Mouse (Mus musculus): Measurements from ENCODE around the gene Agbl5.

The Agbl5 gene

GRCm38 (mm10) chr5:30919831-30920614 lies 31.5 kb downstream of the Agbl5 start:
- no peak for DNase-seq (ENCODE audit: low read depth, low spot score)

- no peak for DNase-seq (ENCODE audit: low read depth, low spot score)
Observed at GRCm38 (mm10) chr5:30920621-30921020, 32.1 kb downstream of the Agbl5 start.

GRCm38 (mm10) chr5:30921256-30922033 lies 33.0 kb downstream of the Agbl5 start, which contains the start of gene Khk:
Gene Khk (plus strand): TSS chr5:30921431.
- peak; percentile 86 for DNase-seq (ENCODE audit: low read depth, low spot score)

GRCm38 (mm10) chr5:30922581-30923041 lies 34.1 kb downstream of the Agbl5 start:
- DNase-seq (ENCODE audit: low read depth, low spot score), result no peak

DNA sequence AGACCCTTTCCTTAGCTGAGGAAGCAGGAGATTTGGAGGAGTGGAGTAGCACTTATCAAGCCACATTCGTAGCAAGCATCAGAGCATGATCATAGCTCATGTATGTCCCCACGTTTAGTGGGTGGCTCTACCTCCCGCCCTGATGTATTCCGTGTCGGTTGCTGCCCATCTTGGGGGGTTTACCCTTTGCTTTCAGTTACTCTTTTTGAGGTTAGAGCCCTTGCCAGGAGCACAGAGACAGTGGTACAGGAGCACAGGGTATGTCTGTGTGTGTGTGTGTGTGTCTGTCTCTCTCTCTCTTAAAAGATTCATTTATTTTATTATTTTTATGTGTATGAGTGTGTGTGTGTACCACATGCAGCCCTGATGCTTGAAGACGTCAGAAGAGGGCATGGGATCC lies 34.6 kb downstream of the Agbl5 start:
- DNase-seq (ENCODE audit: low read depth, low spot score), result no peak

DNA sequence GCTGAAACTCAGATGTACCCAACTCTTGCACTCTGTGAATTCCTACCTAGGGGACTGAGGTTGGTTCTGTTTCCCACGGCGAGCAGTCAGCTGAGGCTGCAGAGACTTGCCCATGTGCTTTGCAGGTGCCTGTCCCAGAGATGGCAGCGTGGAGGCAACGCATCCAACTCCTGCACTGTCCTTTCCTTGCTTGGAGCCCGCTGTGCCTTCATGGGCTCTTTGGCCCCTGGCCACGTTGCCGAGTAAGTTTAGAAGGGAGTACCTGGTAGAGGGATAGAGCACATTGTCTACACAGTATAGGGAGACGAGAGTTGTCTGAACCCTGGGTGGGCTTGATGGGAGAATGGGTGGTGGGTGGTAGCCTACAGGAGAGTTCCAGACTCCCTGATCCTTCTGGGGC lies 36.1 kb downstream of the Agbl5 start:
- DNase-seq (ENCODE audit: low read depth, low spot score), result no peak

GRCm38 (mm10) chr5:30925217-30925616 lies 36.7 kb downstream of the Agbl5 start:
- no peak for DNase-seq (ENCODE audit: low read depth, low spot score)

DNA sequence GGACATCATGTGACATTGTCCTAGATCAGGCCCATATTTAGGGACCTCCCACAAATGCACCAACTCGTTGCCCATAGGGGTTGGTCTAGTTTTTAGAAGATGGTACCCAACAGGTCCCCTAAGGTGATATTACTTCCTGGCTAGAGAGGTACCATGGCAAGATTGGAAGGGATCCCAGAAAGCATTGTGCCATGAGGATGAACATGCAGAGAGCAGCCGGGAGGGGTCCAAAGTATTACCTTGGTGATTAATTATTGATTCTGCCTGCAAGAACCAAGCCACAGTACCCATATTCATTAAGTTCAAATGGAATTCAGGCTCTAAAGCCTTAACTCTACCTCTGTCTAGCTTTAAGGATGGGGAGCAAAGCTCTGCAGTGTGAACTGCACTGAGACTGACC lies 37.6 kb downstream of the Agbl5 start:
- no peak for DNase-seq (ENCODE audit: low read depth, low spot score)

DNA sequence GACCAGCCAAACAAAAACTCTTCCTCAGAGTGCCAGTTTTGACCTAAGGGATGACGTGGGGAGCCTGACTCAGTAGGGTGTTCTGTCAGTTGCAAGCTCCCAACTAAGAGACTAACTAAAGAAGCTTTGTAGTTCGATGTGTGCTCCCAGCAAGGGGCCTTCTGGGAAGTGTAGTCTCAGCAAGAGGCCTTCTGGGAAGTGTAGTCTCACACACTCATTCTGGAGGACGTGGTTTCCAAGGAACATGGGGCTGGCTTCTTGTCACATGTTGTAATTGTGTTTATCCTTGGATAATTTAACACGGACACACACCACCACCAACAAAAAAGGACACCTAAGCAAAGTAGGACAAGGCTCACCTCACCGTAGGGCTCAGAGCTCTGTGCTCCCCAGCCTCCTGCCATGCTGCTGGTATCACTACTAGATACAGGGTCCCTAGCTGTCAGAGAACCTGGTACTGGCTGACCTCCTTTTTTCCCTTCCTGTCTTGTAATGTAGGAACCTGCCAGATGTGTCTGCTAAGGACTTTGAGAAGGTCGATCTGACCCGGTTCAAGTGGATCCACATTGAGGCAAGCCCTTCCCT lies 39.5 kb downstream of the Agbl5 start:
- no peak for DNase-seq (ENCODE audit: low read depth, low spot score)

GRCm38 (mm10) chr5:30930121-30930520 lies 41.6 kb downstream of the Agbl5 start:
- DNase-seq (ENCODE audit: low read depth, low spot score), result no peak

DNA sequence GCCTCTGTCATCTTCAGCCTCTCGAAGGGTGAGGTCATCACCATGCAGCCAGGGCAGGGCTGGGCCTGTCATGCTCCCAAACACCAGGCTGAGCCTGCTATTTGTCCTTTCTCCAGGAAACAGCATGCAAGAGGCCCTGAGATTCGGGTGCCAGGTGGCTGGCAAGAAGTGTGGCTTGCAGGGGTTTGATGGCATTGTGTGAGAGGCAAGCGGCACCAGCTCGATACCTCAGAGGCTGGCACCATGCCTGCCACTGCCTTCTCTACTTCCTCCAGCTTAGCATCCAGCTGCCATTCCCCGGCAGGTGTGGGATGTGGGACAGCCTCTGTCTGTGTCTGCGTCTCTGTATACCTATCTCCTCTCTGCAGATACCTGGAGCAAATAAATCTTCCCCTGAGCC lies 42.4 kb downstream of the Agbl5 start:
- DNase-seq (ENCODE audit: low read depth, low spot score), result no peak

DNA sequence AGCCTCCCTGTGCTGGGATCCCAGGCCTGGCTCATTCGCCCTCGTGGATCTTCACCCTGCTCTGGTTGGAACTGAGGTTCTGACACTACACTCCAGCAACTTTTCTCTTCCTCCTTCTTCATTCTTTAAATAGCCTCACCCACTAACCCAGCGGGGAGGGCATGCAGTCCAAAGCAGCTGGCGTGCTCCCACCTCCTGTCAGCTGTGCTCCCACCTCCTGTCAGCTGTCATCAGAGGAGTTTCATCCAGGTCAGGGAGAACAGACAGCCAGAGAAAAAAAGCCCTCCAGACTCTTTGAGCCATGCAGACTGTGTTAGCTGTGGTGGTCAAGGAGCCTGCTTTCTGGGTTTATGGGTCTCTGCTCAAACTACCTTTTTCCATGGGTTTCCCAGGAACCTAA lies 42.9 kb downstream of the Agbl5 start:
- no peak for DNase-seq (ENCODE audit: low read depth, low spot score)

DNA sequence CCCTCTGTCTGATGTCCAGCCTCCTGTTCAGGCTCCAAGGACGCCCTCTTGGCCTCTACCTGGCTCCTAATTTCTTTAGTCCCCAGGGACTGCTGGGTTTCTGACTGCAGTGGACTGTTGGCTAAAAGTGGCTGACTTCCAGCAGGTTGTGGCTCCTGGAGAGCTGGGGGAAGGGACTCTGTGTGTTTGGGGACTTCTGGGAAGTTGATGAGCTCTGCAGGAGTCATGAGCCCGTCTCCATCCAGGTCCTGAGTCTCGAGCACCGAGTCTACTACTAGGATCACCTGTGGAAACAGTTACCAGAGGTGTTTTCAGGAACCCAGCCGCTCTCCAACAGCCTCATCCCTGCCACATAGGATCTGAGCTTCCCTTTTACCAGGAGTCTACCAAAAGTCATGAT lies 45.2 kb downstream of the Agbl5 start:
- DNase-seq (ENCODE audit: low read depth, low spot score), result no peak

- no peak for DNase-seq (ENCODE audit: low read depth, low spot score)
Observed at GRCm38 (mm10) chr5:30934725-30935461, 46.4 kb downstream of the Agbl5 start.

DNA sequence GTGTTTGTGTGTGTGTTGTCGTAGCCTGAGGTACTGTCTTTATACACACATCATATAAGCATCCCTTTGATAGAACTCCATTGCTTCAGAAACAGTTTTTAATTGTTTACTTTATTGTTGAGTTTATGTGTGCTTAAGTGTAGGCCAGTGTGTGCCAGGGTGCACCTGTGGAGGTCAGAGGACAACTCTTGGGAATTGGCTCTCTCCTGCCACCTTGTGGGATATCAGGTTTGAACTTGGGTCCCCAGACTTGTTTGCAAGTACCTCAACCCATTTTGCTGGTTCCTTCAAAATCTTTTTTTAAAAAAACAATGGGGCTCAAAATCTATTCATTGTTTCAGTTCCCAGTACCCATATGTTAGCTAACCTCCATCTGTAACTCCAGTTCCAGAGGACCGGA lies 54.5 kb downstream of the Agbl5 start:
- no peak for DNase-seq (ENCODE audit: low read depth, low spot score)

GRCm38 (mm10) chr5:30944344-30944743 lies 55.9 kb downstream of the Agbl5 start:
- no peak for DNase-seq (ENCODE audit: low read depth, low spot score)

DNA sequence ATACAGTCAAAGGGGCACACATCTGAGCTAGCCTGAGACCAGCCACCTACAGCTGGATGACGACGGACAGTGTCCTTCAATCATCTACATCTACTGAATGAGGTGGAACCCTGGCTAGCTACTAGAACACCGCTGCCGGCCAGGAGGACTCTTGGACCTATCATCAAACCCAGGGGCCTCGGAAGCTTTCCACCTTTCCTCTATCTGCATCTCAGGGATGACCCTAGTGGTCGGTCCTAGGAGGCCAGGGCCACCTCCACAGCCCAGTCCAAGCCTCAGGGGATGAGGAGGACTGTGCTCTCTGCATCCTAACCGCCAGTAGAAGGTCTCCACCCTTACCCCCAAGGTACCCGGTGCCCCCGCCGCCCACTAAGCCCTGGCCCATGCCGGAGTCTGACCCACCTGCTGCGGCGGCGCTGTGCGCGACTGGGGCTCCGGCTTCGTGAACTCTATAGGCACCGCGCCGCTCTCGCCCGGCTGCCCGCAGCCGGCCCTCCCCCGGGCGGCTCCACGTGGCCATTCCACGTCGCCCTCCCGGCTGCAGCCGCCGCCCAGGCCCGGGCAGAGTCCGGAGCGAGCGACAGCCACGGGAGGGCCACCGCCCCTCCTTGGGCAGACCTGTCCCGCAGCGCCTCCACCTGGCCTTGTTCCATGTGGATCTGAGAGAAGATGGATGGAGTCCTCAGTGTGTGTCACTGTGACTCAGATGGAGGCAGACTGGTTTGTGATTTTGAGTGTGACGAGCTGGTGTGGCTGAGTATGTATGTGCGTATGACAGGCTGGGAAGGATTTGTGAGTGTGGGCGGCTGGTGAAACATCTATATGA lies 56.7 kb downstream of the Agbl5 start, which contains the start of gene Cgref1:
TSS of gene Cgref1 (minus strand) at position 636 of the 826 bp plus-strand sequence.
- peak; percentile 52 for DNase-seq (ENCODE audit: low read depth, low spot score)

DNA sequence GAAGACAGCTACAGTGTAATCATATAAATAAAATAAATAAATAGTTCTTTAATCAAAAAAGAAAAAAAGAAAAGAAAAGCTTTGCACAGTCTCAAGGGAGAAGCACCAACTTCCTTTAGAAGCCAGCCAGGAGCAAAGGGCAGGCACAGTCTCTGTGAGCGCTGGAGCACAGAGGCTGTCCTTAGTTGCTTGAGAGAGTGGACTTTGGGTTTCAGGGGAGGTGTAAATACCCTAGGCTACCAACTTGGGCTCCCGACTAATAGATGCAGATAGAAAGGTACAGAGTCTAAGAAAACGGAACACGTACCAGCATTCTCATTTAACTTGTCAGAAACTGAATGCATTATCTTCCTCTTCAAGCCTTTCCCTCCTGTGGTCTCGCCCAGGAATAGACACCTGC lies 60.1 kb downstream of the Agbl5 start:
- DNase-seq (ENCODE audit: low read depth, low spot score), result no peak

DNA sequence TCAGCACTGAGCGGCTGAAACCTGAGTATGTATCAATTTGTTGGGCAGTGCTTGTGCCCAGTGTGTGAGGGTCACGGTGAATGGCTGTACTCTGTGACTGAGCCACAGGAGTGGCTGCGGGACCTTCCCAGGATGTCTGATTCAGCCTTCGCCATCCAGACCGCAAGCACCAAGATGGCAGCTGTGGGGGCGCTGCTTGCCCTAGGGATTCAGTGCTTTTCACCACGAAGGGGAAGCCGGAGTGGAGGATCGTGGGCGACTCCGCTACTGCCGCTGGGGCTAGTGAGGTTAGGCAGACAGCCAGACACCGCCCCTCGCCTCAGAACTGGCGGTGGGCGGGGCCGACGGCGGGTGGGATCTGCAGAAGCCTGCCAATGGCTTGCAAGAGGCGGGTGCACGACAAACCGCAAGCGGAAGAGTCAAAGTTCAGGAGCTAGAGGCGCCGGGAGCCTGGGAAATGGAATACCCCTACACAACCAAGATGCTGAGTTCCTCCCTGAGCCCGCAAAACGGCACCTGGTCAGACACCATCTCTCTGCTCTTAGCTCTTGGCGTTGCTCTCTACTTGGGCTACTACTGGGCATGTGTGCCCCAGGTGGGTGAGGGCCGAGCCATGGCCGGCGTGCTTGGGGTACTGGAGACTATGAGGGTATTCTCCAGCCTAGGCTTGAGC lies 61.3 kb downstream of the Agbl5 start:
- DNase-seq (ENCODE audit: low read depth, low spot score), result peak; percentile 66

DNA sequence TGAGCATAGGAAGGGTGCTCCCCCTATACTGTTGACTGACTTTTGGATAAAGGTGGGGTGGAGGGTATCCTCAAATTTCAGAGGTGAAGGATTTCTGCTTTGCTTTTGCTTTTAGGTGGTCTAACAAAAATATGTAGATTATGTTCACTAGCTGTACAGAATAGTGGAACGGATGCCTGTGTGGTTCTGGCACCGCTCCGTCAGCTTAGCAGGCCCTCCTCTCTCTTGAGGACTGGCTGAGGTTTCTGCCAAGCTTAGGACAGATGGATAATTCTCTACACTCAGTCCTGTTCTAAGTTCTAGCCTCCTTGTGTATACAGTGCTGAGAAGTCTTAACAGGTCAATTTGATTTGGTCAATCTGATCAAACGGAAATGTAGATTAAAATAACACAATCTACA lies 62.0 kb downstream of the Agbl5 start:
- no peak for DNase-seq (ENCODE audit: low read depth, low spot score)
